Mouse (Mus musculus): Measurements from ENCODE around the gene Rab13.

GRCm38 (mm10) chr3:90265034-90265931 is 51.8 kb downstream of the Rab13 start, which contains the start of gene Dennd4b:
- TF ChIP-seq POLR2A (IDR thresholded peaks at IDR 0.05; ENCODE audit: insufficient read length, low read depth) (peak; percentile 74), CEBPB (IDR thresholded peaks at IDR 0.05; ENCODE audit: insufficient read depth, poor library complexity, severe bottlenecking) (no peak), MAX (IDR thresholded peaks at IDR 0.05; ENCODE audit: low read depth) (no peak), SRF (IDR thresholded peaks at IDR 0.05; ENCODE audit: control insufficient read depth, insufficient read length, low read depth) (no peak), TCF12 (IDR thresholded peaks at IDR 0.05; ENCODE audit: insufficient read depth, poor library complexity, severe bottlenecking) (no peak)

Data from myocyte (in vitro differentiated cells).